Mouse (Mus musculus) left cerebral cortex, adult 8-10 months (tissue): ENCODE measurements at regions not wholly inside any gene's neighbourhood (a gene's known extent, or its start where the extent isn't known, plus 50 kb on each side); places are given as distances from the start of the nearest gene placed in this dataset.

Source experiments
- DNase-seq, 2 experiments: peaks; one replicate each; pipeline ENCODE4 v3.0.0; 2022; ENCODE audit warnings: low spot score in 2 of 2

GRCm38 (mm10) chr1:79917426-79918150 lies 56.6 kb upstream of the Serpine2 start:
- no peak for DNase-seq
